Mouse (Mus musculus): ENCODE results near the gene Ppp4r2.

DNA sequence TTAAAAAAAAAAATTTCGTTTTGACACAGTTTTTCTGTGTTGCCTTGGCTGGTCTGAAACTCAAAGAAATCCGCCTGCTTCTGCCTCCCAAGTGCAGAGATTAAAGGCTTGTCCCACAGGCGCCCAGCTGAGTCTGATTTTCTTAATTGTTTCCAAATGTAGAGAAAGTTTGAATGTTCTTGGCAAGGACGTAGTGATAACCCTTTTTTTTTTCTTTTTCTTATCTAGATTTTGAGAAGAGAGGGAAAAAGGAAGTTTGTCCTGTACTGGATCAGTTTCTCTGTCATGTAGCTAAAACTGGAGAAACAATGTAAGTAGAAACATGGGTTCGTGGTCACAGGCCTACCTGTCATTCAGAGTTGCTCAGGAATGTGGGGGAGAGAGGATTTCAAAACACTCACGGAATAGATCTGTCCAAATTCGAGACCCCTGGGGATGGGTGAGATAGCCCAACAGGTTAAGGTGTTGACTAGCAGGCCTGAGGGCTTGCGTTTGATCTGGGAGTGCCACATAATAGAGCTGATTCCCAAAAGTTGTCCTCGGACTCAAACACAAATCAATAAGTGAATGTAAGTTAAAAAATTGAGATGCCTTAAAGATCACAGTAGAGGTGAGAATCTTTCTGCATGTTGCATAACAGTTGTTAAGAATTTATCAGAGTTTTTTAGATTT, 1.2 kb downstream of the Ppp4r2 start:
- TF ChIP-seq CTCF (IDR thresholded peaks at IDR 0.05; ENCODE audit: low read depth) = no peak
- no peak for TF ChIP-seq EP300 (IDR thresholded peaks at IDR 0.05; ENCODE audit: low read depth)

All from liver, embryonic 14.5 days (tissue).